Mouse (Mus musculus) brain, embryonic 14.5 days (tissue): Measurements from ENCODE around the gene Mkln1.

Experiments
- CTCF ChIP-seq: fragments of 200-500 bp; IDR thresholded peaks from 2 replicates; pipeline ENCODE4 v1.5.1; 2012; ENCODE audit warnings: inconsistent platforms, mild to moderate bottlenecking, moderate library complexity, borderline replicate concordance; ENCODE audit not compliant: insufficient read depth, insufficient read length; ENCODE audit errors: extremely low read depth
- POLR2A ChIP-seq: fragments of 200-500 bp; IDR thresholded peaks from 2 replicates; pipeline ENCODE4 v1.6.1; 2012; ENCODE audit warnings: mild to moderate bottlenecking, inconsistent platforms, borderline replicate concordance; ENCODE audit not compliant: poor library complexity, insufficient read depth, insufficient read length, severe bottlenecking; ENCODE audit errors: extremely low read depth

DNA sequence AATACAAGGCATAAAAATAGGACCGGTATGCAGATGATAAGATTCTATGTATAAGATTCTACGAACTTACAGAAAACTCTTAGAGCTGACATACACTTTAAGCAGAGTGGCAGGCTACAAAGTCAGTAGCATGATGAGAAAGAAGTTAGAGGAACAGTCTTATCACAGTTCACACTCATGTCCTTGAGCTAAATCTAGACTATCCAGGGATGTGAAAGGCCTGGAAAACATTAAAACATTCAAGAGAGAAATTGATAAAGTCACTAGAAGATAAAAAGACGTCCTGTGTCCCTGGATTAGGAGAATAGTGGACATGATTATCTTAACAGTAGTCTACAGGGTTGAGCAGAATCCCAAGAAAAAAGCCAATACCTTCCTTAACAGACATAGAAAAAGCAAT, 26.9 kb downstream of the Mkln1 start:
- TF ChIP-seq CTCF (no peak), POLR2A (no peak)
